Mouse (Mus musculus): ENCODE results near the gene Ap3b2. TPM values are rescaled to one million over a fixed set of nuclear protein-coding genes. Genes with fewer than 3 reads are reported as not detected.
A peak's percentile ranks its signal among the peaks of the same experiment; 100 is the strongest.

The Ap3b2 gene
- total and polyA plus RNA-seq, 2 experiments from 2014 or later, result 107 to 180 TPM

- DNase-seq (no peak), ATAC-seq (no peak)
- H3K4me2 ChIP-seq (ENCODE audit: low read depth), result no peak overlapping the region
- H3K36me3 ChIP-seq (ENCODE audit: insufficient read depth), result peaks cover 53% of the 10 kb centered on the region
- no peaks in the 10 kb centered on the region for H3K4me1 ChIP-seq (ENCODE audit: insufficient read depth)
- H3K9ac ChIP-seq, result no peak overlapping the region
- no peaks in the 10 kb centered on the region for H3K27me3 ChIP-seq (ENCODE audit: insufficient read depth, low read length)
- TF ChIP-seq CTCF (IDR thresholded peaks at IDR 0.05; ENCODE audit: low read depth), result no peak
- WGBS, result 56% methylated on average over 1 of the region's 1 CpGs
- no peaks in the 10 kb centered on the region for H3K9me3 ChIP-seq (ENCODE audit: low read length)
- H3K4me3 ChIP-seq (ENCODE audit: low read depth, low read length), result no peak overlapping the region
- H3K27ac ChIP-seq (ENCODE audit: low read depth, low read length), result no peak overlapping the region
Measured at GRCm38 (mm10) chr7:81531462-81531861, 37.7 kb upstream of the Ap3b2 start.

DNA sequence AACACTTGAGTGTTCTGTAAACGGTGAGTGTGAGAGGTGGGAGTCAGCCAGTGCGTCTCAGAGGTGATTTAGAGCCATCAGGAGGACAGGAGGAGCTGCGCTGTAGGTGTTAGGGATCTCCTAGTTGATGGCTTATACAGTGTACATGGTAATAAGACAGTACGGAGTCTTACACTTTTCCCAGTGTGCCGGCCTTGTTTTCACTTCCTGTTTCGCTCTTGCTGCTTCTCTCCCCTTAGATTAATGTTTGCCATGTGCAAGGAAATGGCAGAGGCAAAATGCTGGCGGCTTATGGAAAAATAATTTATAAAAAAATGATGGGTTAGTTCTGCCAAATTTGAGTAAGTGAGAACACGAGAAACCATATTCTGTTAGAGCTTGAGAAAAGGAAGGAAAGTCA is 35.2 kb upstream of the Ap3b2 start:
- no peak for TF ChIP-seq CTCF (IDR thresholded peaks at IDR 0.05; ENCODE audit: low read depth)
- H3K4me2 ChIP-seq (ENCODE audit: low read depth), result no peak overlapping the region
- no peaks in the 10 kb centered on the region for H3K27me3 ChIP-seq (ENCODE audit: insufficient read depth, low read length)
- WGBS, result 93% methylated on average over 8 of the region's 8 CpGs
- H3K27ac ChIP-seq (ENCODE audit: low read depth, low read length), result no peak overlapping the region
- H3K9ac ChIP-seq, result no peak overlapping the region
- ATAC-seq (no peak), DNase-seq (no peak)
- H3K4me1 ChIP-seq (ENCODE audit: insufficient read depth), result peaks cover 10% of the 10 kb centered on the region
- H3K9me3 ChIP-seq (ENCODE audit: low read length), result no peaks in the 10 kb centered on the region
- H3K36me3 ChIP-seq (ENCODE audit: insufficient read depth), result peaks cover 51% of the 10 kb centered on the region
- no peak overlapping the region for H3K4me3 ChIP-seq (ENCODE audit: low read depth, low read length)

- no peak for DNase-seq
- no peaks in the 10 kb centered on the region for H3K9me3 ChIP-seq (ENCODE audit: low read length)
- peaks cover 7% of the 10 kb centered on the region for H3K36me3 ChIP-seq (ENCODE audit: insufficient read depth)
- ATAC-seq, result peak; percentile 25
- peak overlapping the region; percentile 65 for H3K4me3 ChIP-seq (ENCODE audit: low read depth, low read length)
- H3K27ac ChIP-seq (ENCODE audit: low read depth, low read length), result peak overlapping the region; percentile 96
- peak overlapping the region; percentile 69 for H3K9ac ChIP-seq
- H3K4me2 ChIP-seq (ENCODE audit: low read depth), result peak overlapping the region; percentile 56
- WGBS, result 9% methylated on average over 13 of the region's 13 CpGs
- peaks cover 10% of the 10 kb centered on the region for H3K4me1 ChIP-seq (ENCODE audit: insufficient read depth)
- no peak for TF ChIP-seq CTCF (IDR thresholded peaks at IDR 0.05; ENCODE audit: low read depth)
- no peaks in the 10 kb centered on the region for H3K27me3 ChIP-seq (ENCODE audit: insufficient read depth, low read length)
Measured at GRCm38 (mm10) chr7:81523663-81524017, 29.9 kb upstream of the Ap3b2 start.

DNA sequence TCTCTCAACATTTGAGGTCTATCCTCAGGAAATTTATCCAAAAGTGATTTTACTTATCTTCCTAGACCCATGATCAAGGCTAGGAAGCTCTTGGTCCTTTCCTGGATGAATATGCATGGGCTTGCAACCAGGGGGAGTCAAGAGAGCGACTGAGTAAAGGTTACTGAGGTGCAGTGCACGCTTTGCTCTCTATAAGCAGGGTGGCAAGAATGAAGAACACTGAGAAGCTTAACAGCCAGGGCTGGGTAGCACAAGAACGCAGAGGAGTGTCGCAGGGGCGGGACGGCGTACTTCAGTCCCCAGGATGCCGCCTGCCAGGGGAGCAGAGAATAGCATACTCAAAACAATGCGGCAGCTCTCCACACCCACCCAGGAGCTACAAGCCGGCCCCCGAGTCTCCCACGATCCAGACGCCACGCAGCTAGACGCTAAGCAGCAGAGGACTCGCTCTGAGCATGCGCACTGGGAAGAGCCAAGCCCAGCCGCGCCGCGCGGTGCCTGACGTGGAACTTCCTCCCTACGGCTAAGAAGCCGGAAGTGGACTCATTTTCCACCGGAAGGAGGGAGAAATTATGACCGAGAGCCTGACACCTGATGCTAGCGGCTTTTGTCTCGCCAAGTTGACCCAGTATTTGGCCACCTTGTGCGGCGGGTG is 29.4 kb upstream of the Ap3b2 start:
- TF ChIP-seq CTCF (IDR thresholded peaks at IDR 0.05; ENCODE audit: low read depth), result peak; percentile 56

DNA sequence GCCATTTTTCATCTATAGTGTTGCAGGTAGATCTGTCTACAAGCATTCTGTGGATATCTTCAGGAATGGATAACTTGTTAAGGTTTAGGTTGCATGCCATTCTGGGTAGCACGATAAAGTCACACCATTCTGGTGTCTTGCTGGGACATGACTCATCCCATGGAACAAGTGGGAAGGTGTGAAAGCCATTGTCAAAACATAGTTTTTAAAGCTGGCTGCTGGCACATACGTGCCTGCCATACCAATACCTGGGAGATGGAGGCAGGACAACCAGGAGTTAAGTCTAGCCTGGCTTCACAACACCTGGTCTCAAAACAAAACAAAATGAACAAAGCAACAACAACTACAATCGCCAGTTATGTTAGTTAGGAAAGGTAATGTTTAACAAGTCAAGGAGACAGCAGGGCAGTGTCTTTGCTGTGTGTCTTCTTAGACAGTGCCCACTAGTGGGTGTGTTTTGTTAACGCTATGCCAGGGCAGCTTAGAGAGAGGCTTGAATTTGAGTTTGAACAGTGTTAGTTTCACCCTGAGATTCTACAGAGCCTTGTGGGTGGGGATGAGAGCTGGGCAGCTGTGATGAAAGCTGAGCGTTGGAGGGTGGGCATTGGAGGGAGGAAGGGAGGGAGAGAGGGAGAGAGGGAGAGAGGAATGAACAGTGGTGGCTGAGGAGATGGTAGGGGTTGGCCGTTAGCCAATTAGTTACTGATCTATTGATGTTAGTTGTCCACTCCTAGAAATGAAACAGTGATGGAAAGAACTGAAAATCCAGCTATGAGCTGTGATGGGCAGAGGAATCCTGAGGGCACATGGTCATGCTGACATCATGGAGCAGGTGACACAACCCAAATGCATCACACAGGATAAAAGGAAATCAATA is 22.7 kb upstream of the Ap3b2 start:
- Histone ChIP-seq H3K4me2 (ENCODE audit: low read depth) (no peak overlapping the region), H3K9me3 (ENCODE audit: low read length) (no peaks in the 10 kb centered on the region), H3K36me3 (ENCODE audit: insufficient read depth) (no peaks in the 10 kb centered on the region), H3K9ac (no peak overlapping the region), H3K27ac (ENCODE audit: low read depth, low read length) (no peak overlapping the region), H3K4me1 (ENCODE audit: insufficient read depth) (no peaks in the 10 kb centered on the region), H3K27me3 (ENCODE audit: insufficient read depth, low read length) (no peaks in the 10 kb centered on the region), H3K4me3 (ENCODE audit: low read depth, low read length) (no peak overlapping the region)
- no peak for ATAC-seq
- no peak for TF ChIP-seq CTCF (IDR thresholded peaks at IDR 0.05; ENCODE audit: low read depth)
- 69% methylated on average over 6 of the region's 6 CpGs for WGBS
- DNase-seq, result no peak

More for the DNA sequence above, 29.4 kb upstream of the Ap3b2 start:
- Histone ChIP-seq H3K36me3 (ENCODE audit: insufficient read depth) (0 out of 2 replicates have a peak, but pooled peaks cover 5% of the 10 kb centered on the region), H3K4me1 (ENCODE audit: insufficient read depth) (peaks cover 10% of the 10 kb centered on the region), H3K9me3 (ENCODE audit: low read length) (no peaks in the 10 kb centered on the region), H3K27ac (ENCODE audit: low read depth, low read length) (peak overlapping the region; percentile 96), H3K4me2 (ENCODE audit: low read depth) (peak overlapping the region; percentile 56), H3K4me3 (ENCODE audit: low read depth, low read length) (peak overlapping the region; percentile 65), H3K27me3 (ENCODE audit: insufficient read depth, low read length) (no peaks in the 10 kb centered on the region), H3K9ac (peak overlapping the region; percentile 69)
- ATAC-seq (peak; percentile 98), DNase-seq (peak; percentile 99)
- 0% methylated on average over 31 of the region's 31 CpGs for WGBS

DNA sequence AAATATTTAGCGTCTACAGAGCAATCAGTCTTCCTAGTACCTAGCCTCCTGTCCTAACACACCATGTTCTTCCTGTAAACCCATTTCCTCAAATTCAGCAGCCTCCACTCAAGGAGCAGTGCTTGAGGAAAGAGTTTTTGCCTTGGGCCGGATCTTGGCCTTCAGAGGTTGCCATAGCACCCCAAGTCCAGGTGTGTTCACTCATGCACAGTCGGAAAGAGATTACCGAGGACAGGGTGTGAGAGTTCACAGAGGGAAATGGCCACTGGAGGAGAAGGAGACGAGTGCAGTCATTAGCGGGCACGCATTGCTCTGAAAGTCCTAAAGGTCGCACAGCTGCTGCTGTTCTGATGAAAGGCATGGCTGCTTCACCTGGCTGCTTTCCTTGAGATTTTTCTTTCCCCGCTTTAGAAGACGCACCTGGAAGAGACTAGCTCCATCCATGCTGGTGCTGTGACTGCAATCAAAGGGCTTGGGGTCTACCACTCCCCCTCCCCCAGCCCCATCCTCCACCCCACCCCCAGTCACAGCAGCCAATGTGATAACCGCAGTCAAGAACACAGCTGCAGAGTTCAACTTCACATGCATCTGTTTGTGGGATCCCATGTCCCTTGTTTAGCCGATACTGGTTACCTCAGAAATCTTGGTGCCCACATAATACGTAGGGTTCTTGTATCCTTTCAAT is 21.3 kb upstream of the Ap3b2 start:
- Histone ChIP-seq H3K27me3 (ENCODE audit: insufficient read depth, low read length) (no peaks in the 10 kb centered on the region), H3K4me1 (ENCODE audit: insufficient read depth) (no peaks in the 10 kb centered on the region), H3K9ac (no peak overlapping the region), H3K9me3 (ENCODE audit: low read length) (no peaks in the 10 kb centered on the region), H3K4me3 (ENCODE audit: low read depth, low read length) (no peak overlapping the region), H3K27ac (ENCODE audit: low read depth, low read length) (no peak overlapping the region), H3K4me2 (ENCODE audit: low read depth) (no peak overlapping the region), H3K36me3 (ENCODE audit: insufficient read depth) (no peaks in the 10 kb centered on the region)
- 56% methylated on average over 13 of the region's 13 CpGs for WGBS
- DNase-seq, result no peak
- TF ChIP-seq CTCF (IDR thresholded peaks at IDR 0.05; ENCODE audit: low read depth), result no peak
- ATAC-seq, result no peak

Measured in forebrain, postnatal 0 days (tissue).